In genomic region chr2:128429786-128430185, GRCm38 (mm10) we compare ENCODE assay signal across 8 mouse cellular contexts.
DNase-seq lines count a peak whose midpoint lies in the region; ATAC-seq lines count a peak whose summit lies in the region.

No protein-coding gene starts in this region.

- no peaks in the 10 kb centered on the region for H3K9me3 ChIP-seq in liver, embryonic 15.5 days (replicated peaks)

- H3K27ac ChIP-seq in liver, embryonic 15.5 days (replicated peaks), result peak overlapping the region; percentile 68; the same call in 1 of the 2 replicates

- H3K27me3 ChIP-seq in liver, embryonic 15.5 days, result peaks cover 19% of the 10 kb centered on the region
- no peaks in the 10 kb centered on the region for H3K27me3 ChIP-seq in splenic B cell, adult 2 months (ENCODE audit: control insufficient read depth, insufficient read depth, low read length, poor library complexity, severe bottlenecking)

- 19% methylated on average over 7 of the region's 7 CpGs for WGBS in liver, embryonic 15.5 days (ENCODE audit: insufficient replicate concordance)

- no peak overlapping the region for H3K9ac ChIP-seq in liver, embryonic 15.5 days

- H3K4me3 ChIP-seq in liver, embryonic 15.5 days (replicated peaks), result no peak overlapping the region

- no peak for ATAC-seq in liver, embryonic 15.5 days (ENCODE audit: insufficient read depth)

- H3K4me2 ChIP-seq in liver, embryonic 15.5 days, result peak overlapping the region; percentile 46; the same call in 1 of the 2 replicates

- no peaks in the 10 kb centered on the region for H3K36me3 ChIP-seq in liver, embryonic 15.5 days (replicated peaks)
- no peaks in the 10 kb centered on the region for H3K36me3 ChIP-seq in splenic B cell, adult 2 months (ENCODE audit: control insufficient read depth, insufficient read depth, low read length, poor library complexity, severe bottlenecking)

- DNase-seq in kidney, adult 18-20 months, result peak; percentile 10
- no peak for DNase-seq in kidney, adult 11 months
- DNase-seq in adipocyte (ENCODE audit: low spot score), result peak; percentile 21
- peak; percentile 49 for DNase-seq in splenic B cell, adult 2 months (ENCODE audit: low read depth, low spot score)
- DNase-seq in gastrocnemius, postnatal 4 days (ENCODE audit: low spot score in 2 of 2), result no peak
- no peak for DNase-seq in cerebellum, adult 8-10 months
- no peak for DNase-seq in spleen, postnatal 4 days (ENCODE audit: low spot score in 2 of 2)

- peaks cover 17% of the 10 kb centered on the region for H3K4me1 ChIP-seq in liver, embryonic 15.5 days (replicated peaks)

Comparison
In these comparisons a context has a peak if more than half of its experiments do, and no peak if none do; other contexts are left out.
1. DNase-seq: peak in kidney, adult 18-20 months (single experiment), adipocyte (single experiment) and splenic B cell, adult 2 months (single experiment); none in kidney, adult 11 months (single experiment), gastrocnemius, postnatal 4 days (0 of 2), cerebellum, adult 8-10 months (single experiment) and spleen, postnatal 4 days (0 of 2).